Mouse (Mus musculus) splenic B cell, adult 2 months (primary cell): ENCODE measurements around the gene Slc25a45.

Experiments used
- DNase-seq: peaks from one replicate; pipeline ENCODE4 v3.0.0-alpha.2; 2011; ENCODE audit warnings: low read depth, low spot score
- H3K27me3 ChIP-seq: 2 replicates; pipeline ENCODE4 v1.6.1; 2012; ENCODE audit warnings: mild to moderate bottlenecking, low read length, moderate library complexity, mixed read lengths; ENCODE audit not compliant: control insufficient read depth, poor library complexity, insufficient read depth, severe bottlenecking
- H3K36me3 ChIP-seq: 2 replicates; pipeline ENCODE4 v1.6.1; 2012; ENCODE audit warnings: mild to moderate bottlenecking, low read length, moderate library complexity, mixed read lengths; ENCODE audit not compliant: control insufficient read depth, poor library complexity, insufficient read depth, severe bottlenecking

The Slc25a45 gene

GRCm38 (mm10) chr19:5836941-5837572 lies 40.6 kb upstream of the Slc25a45 start:
- H3K27me3 ChIP-seq, result no peaks in the 10 kb centered on the region
- peak; percentile 42 for DNase-seq
- H3K36me3 ChIP-seq, result no peaks in the 10 kb centered on the region; the same call in 1 of the 2 replicates

DNA sequence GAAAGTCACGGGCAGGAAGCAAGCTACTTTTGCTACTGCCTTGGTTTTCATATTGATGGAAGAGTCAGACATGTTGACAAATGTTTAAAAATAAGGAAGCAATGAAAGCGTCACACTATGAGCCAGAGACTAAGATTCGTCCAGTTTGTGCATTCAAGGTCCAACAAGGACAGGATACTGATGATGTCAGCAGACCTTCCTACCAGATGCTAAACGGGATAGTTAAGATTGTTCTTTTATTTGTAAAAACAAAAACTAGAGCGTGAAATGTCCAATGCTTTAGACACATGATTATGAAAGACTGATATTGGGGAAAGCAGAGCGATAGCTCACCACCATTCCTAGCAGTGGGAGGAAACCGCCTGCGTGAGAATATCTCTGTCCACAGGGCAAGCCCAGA lies 40.0 kb upstream of the Slc25a45 start:
- Histone ChIP-seq H3K27me3 (no peaks in the 10 kb centered on the region), H3K36me3 (no peaks in the 10 kb centered on the region; the same call in 1 of the 2 replicates)
- no peak for DNase-seq

GRCm38 (mm10) chr19:5838136-5838891 lies 39.3 kb upstream of the Slc25a45 start:
- H3K27me3 ChIP-seq, result no peaks in the 10 kb centered on the region
- peak; percentile 39 for DNase-seq
- H3K36me3 ChIP-seq, result no peaks in the 10 kb centered on the region; the same call in 1 of the 2 replicates

- peak; percentile 39 for DNase-seq
- no peaks in the 10 kb centered on the region; the same call in 1 of the 2 replicates for H3K36me3 ChIP-seq
- no peaks in the 10 kb centered on the region for H3K27me3 ChIP-seq
Measured at GRCm38 (mm10) chr19:5838892-5839165, 38.8 kb upstream of the Slc25a45 start.

- H3K27me3 ChIP-seq, result no peaks in the 10 kb centered on the region
Measured at GRCm38 (mm10) chr19:5839317-5840085, 38.1 kb upstream of the Slc25a45 start.

DNA sequence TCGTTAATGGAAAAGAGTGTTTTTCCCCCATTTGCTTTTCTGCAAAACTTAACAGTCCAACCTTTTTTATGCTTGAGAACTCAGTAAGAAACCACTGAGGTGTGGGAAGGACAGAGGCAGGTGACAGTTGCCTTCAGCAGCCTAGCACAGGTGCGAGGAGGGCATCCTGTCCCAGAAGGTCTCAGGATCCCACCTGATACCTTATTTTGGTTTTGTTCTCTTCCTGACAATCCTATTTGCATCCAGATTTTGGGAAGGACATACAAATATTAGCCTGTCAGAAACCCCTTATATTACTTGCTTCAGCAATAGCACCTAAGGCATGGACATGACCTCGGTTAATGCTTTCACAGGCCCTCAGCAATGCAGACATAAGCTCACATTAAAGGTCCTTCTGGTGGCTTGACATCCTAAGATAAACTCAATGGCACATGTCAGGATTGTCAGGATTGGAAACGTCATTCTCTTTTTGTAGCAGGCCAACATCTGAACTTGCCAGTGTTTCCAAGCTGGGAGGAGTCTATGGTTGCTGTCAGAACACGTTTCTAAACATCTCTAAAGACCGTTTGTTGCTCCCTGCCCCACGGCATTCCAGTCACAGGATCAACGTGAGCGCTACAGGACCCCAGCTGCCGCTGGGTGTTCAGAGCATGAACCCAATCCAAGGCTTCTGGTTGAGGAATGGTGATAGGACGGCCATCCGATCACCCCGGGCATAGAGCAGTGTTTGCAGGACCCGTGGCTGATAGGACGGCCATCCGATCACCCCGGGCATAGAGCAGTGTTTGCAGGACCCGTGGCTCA lies 37.3 kb upstream of the Slc25a45 start:
- DNase-seq, result peak; percentile 50
- H3K27me3 ChIP-seq, result no peaks in the 10 kb centered on the region

More at GRCm38 (mm10) chr19:5839317-5840085, 38.1 kb upstream of the Slc25a45 start:
- H3K36me3 ChIP-seq, result no peaks in the 10 kb centered on the region; the same call in 1 of the 2 replicates
- DNase-seq, result no peak

GRCm38 (mm10) chr19:5840890-5841388 lies 36.7 kb upstream of the Slc25a45 start:
- H3K36me3 ChIP-seq, result no peaks in the 10 kb centered on the region; the same call in 1 of the 2 replicates
- no peaks in the 10 kb centered on the region for H3K27me3 ChIP-seq
- DNase-seq, result peak; percentile 44

More for the DNA sequence above, 37.3 kb upstream of the Slc25a45 start:
- no peaks in the 10 kb centered on the region; the same call in 1 of the 2 replicates for H3K36me3 ChIP-seq

GRCm38 (mm10) chr19:5841389-5841946 lies 36.1 kb upstream of the Slc25a45 start:
- Histone ChIP-seq H3K36me3 (no peaks in the 10 kb centered on the region; the same call in 1 of the 2 replicates), H3K27me3 (no peaks in the 10 kb centered on the region)
- DNase-seq, result peak; percentile 60

- H3K27me3 ChIP-seq, result no peaks in the 10 kb centered on the region
- DNase-seq, result peak; percentile 79
- no peaks in the 10 kb centered on the region; the same call in 1 of the 2 replicates for H3K36me3 ChIP-seq
Measured at GRCm38 (mm10) chr19:5841999-5842784, 35.4 kb upstream of the Slc25a45 start.

DNA sequence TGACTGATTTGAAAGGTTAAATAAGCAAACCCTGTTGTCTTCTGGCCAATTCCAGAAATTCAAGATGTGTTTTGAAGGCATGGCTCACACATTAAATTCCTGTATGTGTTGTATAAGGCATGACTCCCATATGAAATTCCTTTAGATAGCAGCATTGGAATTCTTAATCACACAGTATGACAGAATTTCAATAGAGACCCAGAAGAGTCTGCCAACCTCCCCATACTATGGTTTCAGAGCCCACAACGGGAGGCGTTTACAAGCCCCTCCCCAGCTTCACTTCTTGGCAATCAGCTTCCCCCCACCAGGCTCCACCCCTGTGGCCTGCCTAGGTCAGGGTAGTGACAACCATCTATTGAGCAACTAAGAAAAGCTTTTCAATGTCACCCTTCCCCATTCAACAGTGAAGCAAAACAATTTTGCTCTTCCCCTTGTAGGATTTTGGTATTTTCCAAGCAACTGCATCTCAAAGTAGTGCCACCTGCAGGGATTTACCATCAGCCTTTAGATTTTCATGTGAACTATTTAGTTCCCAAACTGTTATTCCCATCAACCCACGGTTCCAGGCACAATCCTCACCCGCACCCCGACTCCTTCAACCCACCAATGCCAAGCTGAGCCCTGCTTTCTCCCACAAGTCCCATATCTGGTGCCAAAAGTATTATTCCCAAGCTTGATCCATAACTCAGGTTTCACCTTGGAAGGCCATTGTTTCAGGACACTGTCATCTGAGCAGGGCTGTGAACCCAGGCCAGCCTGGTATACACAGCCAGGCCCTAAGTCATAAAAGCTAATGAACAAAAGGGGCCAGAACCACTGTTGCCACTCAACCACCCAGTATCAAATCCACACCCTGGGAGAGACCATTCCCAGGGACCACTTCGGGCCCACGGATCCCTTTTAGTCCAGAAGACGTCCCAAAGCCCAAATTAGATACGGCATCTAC lies 34.5 kb upstream of the Slc25a45 start:
- DNase-seq, result peak; percentile 66
- no peaks in the 10 kb centered on the region; the same call in 1 of the 2 replicates for H3K36me3 ChIP-seq
- H3K27me3 ChIP-seq, result no peaks in the 10 kb centered on the region

DNA sequence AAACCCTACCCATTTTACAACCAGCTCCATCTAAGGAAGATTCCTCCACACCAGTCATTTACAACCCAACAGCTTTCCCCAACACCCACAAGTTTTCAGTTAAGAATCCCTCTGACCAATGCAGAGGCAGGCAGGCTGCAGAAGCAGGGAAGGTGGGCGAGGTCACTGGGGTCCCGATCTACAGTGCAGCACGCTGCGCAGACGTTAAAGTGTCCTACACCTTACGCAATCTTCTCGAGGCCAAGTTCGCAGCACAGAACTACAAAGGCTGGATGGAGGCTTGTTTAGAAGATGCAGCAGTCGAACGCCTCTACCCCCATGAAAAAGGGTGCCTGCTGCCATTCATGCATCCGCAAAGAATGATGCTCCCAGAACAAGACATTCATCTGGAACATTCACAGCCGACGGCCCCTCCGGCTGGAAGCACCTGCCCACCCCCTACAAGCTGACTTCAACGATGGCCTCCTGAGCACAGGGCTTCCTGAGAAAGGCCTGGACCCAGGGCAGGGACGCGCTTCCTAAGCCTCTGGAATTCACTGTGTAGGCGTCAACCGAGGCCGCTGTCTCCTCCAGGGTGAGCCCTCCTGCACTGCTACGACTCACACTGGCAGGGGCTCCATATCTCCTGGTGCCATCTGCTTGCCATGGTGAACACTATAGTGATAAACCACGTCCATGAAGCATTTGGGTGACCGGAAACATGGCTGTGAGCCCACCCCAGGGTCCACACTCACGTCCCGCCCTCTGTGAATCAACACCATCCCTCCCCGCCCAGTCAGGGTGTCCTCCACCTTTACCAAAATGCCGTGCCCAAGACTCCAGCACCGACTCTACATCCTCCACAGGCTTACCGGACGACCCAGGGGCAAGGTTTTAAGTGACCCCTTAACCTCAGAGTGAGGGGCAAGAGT lies 33.6 kb upstream of the Slc25a45 start:
- Histone ChIP-seq H3K36me3 (no peaks in the 10 kb centered on the region; the same call in 1 of the 2 replicates), H3K27me3 (no peaks in the 10 kb centered on the region)
- peak; percentile 54 for DNase-seq
